Mouse (Mus musculus) thymus, postnatal 0 days (tissue): ENCODE results near the gene Trank1. TPM values are rescaled to one million over a fixed set of nuclear protein-coding genes. Genes with fewer than 3 reads are reported as not detected.

Source experiments
- DNase-seq: peaks from one replicate; pipeline ENCODE4 v3.0.0-alpha.2; 2015; ENCODE audit warnings: low spot score
- polyA plus RNA-seq: library from polyadenylated mRNA; unstranded; fragments of >200 nt; fragmentation: Nextera tagmentation; extraction: Ambion mirVana; gene quantifications from 2 replicates; pipeline ENCODE4 v1.2.1, GENCODE M21; 2015

Gene Trank1
- polyA plus RNA-seq, 1 experiment from 2014 or later: 0.05 TPM

DNA sequence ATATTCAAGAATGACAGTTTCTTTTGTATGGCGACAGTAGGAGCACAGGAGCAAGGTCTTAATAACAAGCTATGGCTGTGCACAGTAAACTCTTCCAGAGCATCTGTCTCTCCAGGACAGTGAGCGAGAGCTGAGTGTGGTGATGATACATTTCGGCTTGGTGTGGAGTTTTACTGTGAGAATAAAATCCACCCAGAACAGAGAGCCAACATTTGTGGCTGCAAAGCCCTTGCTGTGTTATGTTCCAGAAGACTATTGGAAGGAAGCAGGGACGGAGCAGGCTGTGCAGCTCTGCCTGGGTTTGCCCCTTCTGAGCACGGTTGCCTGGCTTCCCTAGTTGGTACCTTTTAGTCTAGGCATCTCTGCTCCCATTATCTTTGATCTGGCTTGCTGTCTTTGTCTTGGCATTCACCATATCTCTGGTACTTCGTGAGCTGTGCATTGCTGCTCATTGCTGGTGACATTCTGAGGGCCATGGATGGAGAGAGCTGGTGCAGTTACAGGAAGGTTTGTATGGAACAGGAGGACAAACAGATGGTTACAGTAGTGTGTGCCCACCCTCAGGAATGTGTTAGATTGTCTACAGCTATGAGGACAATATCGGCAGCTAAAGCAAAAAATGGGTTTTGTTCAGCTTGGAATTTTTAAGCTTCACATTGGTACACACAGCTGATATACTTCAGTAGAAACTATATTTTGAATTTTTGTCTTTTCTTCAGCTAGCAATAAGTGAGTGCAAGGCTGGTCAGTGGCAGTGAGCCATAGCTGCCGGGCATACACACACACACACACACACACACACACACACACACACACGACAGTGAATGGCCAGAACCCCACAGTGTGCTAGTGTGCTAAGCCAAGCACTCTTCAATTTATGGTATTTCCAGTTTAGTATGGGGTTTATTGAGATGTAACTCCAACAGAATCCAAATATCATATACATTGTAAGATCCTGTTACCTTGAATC lies 69.8 kb downstream of the Trank1 start:
- no peak for DNase-seq

DNA sequence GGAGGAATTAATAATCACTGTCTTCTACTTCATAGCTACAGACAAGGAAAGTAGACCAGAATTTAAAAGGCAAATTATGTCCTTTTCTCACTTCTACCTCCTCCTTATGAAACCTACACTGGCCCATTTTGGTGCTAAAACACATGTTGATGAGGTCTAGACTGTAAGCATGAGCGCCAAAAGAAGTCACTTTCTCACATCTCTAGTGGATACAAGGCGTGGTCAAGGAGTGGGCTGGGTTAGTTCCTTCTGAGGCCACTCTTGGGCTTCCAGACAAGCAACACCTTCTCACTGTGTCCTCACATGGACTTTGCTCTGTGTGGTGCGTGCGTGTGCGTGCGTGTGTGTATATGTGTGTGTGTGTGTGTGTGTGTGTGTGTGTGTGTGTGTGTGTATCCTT lies 70.9 kb downstream of the Trank1 start:
- no peak for DNase-seq

DNA sequence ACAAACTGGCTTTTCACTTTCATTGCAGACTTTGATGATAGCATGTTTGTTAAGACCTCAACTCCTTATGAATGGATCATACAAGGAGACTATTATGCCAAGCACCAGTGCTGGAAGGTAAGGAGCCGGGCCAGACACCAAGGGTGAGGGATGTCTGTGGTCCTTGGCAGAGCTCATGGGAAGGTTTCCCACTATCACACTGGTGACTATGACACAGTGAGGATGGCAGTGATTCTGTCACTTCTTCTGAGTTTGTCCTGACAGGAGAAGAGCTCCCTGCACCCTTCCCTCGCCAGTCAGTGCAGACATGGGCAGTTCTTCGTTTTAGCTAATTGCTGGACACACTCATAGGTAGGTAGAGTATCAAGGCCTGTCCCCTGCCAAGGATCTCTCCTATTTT lies 71.5 kb downstream of the Trank1 start:
- no peak for DNase-seq

DNA sequence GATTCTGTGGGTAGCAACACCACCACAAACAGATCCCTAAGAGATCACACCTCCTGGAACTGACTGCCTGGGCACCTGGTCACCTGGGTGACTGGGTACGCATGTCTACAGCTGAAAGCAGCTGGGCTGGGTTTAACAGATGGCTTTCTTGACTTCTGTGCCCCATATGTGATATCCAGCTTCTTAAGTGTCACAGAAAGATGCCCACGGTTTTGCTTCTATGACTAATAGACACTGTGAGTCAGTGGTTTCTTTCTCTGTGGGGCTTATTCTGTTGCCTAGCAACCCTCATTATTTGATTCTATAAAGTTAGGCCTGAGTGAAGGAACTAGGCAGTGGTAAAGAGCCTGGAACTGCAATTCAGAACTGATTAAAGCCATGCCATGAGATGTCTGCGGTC lies 72.2 kb downstream of the Trank1 start:
- no peak for DNase-seq

DNA sequence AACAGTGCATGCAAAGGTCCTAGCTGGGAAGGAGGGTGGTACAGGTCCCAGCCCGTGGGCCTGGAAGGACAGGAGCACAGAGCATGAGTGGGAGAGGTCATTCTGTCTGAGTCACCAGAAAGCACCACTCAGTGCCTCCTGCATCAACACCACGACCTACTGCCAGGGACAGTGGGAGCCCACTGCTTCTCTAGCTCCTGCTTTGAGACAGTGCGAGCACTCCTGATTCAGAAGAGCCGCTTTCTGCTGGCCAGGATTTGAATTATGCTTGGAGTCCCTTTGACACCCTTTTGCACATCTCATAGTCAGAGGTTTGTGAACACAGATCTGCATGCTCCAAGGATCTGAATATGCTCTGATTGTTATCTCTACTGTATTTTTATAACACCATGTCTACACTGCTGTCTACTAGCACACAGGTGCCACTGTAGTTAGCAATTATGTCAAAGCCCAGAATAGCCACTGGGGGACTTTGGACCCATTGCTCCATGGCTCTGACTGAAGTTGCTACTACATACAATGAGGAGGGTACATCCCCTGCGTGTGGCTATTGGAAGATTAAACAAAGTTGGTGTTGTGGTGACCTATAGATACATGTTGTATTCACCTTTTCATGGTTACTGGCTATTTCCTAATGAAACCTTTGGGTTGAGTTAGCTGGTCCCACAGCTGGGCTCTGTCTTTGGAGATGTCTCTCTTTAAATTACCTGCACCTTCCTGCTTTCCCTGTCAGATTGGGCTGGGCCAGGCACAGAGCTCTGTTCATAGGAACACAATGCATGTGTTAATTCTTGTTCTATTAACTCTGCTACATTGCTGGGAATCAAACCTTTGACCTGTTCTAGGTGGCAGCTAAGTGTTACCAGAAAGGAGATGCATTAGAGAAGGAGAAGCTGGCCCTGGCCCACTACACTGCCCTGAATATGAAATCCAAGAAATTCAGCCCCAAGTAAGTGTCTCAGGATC lies 74.3 kb downstream of the Trank1 start:
- DNase-seq: no peak

DNA sequence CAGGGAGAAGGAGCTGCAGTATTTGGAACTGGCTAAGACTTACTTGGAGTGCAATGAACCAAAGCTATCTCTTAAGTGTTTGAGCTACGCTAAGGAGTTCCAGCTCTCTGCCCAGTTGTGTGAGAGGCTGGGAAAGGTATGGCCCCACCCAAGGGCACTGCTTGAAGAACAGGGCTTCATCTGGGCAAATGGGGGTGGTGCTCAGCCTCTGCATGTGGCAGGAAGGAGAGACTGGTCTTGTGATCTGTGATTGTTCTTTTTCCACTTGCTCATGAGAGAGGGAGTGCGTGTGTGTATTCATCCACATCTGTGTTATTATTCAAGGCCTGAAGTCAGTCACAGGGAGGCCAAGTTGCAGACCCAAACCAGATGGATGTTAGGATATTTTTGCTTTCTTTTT lies 75.0 kb downstream of the Trank1 start:
- DNase-seq: no peak

DNA sequence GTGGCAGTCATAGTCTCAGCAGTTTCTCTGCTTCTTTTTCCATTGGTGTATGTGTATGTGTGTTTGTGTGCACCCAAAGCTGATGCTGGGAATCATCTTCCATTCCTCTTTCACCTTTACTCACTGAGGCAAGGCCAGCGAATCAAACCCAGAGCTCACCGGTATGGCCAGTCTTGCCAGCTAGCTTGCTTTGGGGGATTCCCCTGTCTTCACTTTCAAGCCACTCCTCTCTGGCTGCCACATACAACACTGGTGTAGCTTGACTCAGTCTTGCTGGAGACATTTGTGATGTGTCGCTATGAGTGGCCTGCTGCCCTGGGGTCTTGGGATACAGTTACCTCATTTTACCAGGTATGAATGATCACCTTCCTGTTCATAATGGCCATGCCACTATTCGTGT lies 76.0 kb downstream of the Trank1 start:
- no peak for DNase-seq

DNA sequence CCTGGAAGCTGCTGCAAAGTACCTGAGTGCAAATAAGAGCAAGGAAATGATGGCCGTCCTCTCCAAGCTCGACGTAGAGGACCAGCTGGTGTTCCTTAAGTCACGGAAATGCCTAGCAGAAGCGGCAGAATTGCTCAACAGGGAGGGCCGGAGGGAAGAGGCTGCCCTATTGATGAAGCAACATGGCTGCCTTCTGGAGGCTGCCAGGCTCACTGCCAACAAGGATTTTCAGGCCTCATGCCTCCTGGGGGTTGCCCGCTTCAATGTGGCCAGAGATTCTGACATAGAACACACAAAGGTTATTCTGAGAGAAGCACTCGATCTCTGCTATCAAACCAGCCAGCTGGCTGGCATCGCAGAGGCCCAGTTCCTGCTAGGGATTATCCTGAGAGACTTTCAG lies 78.5 kb downstream of the Trank1 start:
- DNase-seq: no peak

DNA sequence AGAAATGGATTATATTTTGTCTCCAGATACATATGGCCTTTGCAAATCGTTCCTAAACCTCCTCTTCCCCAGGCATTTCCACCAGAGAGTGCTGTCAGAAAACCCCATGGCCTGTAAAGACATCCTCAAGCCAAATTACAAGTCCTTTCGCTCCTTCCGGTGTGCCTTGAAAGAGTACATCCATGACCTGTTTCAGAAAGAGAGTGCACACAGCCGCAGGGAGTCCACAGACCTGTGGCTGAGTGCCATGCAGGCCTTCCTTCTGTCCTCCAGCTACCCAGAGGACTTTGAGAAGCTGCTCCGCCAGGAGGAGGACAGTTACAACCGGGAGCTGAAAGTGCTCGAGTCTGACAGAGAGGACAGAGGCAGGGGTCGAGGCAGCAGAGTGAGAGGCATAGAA lies 79.5 kb downstream of the Trank1 start:
- DNase-seq: no peak

DNA sequence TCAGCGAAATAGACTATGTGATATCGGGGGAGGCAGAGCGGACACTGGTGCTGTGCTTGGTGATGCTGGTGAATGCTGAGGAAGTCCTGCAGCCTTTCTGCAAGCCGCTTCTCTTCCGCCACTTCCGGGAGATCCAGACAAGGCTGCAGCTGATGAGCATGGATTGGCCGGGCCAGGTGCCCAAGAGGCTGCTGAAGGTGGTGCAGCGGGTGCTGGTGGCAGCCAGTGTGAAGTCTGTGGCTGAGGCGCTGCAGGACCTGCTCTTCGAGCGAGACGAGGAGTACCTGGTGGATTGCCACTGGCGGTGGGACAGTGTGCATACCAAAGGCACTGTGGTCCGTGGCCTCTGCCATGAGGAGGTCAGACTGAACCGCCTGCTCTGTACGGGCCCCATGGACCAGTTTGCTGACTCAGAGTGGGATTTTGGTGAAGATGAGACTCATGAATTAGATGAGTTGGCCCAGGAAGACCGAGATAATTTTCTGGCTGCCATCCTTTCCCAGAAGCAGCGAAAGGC lies 80.4 kb downstream of the Trank1 start:
- no peak for DNase-seq

DNA sequence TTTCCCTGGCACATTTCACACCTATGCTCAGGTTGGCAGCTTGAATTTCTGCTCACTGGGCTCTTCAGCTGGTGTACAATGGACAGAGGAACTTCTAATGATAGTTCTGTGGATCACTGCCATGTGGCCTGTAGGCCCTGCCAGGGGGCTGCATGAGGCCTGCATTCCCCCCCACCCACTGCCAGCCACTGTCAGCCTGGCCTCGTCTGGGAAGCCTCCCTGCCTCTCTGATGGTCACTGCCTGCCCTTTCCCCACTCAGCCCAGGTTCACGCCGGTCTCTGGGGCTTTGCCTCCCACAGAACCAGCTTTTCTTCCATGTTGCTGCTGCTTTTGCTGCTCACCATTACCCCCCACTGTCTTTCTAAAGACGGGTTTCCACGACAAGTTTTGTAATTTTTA lies 83.7 kb downstream of the Trank1 start:
- DNase-seq: no peak

DNA sequence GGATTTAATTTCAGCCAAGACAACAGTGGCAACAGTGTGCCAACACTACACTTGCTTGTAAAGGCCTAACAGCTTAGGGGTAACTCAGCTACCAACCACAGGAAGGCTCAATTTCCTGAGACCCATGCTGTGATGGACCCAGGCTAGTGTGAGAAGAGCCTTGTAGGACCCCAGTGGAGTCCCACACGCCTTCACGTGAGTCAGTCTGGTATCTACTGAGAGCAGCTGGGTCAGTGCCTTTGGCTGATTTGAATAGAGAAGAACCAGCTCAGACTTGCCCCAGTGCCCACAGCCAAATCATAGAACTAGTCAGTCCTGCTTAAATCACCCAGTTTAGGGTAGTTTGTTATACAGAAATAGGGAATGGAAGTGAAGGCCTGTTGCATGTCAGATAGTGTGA lies 86.5 kb downstream of the Trank1 start:
- no peak for DNase-seq

DNA sequence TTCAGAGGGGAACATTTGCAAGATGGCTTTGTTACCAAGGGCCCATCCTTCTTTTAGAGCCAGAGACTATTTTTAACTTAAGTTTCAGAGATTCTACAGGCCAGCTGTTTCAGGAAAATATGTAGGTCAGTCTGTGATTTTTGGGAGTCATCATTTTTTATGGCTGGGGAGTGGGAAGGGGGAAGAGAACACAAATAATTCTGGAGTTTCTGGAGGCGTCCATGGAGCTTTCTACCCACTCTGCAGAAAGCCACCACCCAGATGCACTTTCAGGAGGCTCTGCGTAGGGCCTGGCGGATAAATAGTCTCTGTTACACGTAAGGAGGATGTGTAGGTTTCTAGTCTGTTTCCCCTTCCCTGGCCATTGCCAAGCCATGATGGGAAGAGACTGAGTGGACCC lies 88.5 kb downstream of the Trank1 start:
- no peak for DNase-seq

DNA sequence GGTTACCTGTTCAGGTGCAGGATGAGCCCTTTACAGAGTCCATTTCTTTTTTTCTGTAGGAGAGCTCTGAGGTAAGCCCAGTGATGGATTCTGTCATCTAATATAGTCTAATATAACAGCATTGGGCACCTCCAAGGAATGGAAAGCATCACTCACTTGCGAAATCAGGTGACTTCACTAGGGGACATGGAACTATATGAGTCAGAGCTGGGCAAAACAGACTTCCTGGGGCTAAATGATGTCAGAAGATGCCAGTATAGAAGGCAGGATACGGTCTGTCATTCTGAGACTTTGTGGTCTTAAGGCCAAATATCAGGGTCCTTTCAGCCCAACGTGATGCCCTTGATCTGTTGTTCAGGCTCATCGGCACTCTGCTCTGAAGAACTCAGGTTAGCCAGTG lies 91.6 kb downstream of the Trank1 start:
- no peak for DNase-seq

DNA sequence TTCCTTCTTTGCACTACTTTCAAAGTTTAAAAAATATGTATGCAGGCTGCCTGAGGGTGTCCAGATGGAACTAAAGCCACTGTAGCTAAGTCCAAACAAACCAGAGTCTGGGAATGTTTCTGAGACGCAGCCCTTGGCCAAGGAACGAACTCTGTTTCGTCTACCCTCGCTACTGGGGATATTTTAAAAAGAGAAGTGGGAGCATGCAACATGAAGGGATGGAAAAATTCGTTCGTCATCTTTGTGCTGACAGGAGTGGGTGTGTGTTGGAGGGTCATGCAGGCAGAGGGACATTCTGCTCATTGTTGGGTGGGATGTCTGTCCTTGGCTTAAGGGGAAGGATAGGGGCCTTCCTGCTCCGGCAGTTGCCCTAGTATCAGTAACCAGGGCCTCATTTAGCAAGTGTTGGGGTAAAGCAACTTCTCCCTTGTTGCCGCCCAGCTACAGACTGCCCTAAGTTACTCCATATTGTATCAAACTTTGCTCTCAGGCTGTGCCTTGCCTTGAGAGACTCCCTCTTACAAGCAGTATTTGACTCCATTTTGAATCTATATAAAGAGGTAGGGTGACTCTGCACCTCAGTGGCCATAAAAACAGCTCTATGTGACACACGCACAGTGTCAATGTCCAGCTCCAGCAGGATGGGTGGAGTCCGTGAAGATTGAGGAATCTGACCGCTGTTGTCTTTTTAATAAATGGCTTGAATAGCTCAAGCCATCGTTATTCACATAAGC lies 93.0 kb downstream of the Trank1 start:
- no peak for DNase-seq

DNA sequence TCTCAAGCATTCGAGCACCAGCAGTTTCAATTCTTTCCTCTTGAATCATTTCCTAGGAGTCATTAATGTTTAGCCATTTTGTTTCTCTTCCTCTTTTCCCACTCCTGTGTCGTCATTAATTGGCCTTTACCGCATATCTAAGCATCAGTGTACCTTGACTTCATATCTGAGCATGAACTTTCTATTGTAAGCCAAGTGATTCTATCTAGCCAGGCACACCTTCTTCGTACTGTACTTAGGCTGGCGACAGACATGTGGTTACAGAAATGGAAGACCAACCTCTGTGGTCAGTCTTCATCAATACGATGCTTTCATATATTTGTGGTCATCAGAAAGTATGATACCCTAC lies 93.5 kb downstream of the Trank1 start:
- DNase-seq: no peak

DNA sequence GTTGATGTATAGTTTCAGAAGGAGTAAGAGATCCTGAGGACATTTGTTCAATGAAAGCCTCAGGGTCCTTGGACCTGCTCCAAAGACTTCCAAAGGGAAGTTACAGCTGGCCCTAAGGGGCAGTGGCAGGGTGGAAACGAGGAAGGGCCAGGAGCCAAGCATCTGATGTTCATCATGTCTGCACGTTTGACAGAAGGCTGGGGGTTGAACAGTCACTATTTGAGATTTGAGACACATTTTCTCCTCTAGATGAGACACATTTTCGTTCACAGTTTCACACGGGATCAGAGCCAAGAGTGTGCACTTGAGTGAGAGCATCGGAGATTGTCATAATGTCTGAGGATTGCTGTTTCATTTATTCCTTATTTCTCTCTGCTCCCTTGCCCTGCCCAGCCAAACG lies 96.5 kb downstream of the Trank1 start:
- no peak for DNase-seq

DNA sequence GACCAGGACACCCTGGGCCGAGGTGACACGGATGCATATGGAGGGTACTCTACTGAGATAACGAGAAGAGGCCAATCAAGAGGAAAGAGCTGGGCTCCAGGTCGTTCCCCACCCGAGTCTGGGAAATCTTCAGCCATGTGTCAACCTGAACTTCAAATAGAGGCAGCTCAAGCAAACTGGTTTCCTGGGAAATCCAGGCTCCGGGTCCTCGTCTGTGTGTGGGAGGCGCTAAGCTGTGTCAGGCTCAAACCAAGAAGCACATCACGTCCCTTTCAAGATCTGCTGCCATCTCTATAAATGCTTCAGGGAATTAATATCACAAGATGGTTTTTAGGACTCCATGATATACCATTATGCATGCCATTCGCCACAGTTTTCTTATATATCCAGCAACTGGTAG lies 96.9 kb downstream of the Trank1 start:
- DNase-seq: no peak

DNA sequence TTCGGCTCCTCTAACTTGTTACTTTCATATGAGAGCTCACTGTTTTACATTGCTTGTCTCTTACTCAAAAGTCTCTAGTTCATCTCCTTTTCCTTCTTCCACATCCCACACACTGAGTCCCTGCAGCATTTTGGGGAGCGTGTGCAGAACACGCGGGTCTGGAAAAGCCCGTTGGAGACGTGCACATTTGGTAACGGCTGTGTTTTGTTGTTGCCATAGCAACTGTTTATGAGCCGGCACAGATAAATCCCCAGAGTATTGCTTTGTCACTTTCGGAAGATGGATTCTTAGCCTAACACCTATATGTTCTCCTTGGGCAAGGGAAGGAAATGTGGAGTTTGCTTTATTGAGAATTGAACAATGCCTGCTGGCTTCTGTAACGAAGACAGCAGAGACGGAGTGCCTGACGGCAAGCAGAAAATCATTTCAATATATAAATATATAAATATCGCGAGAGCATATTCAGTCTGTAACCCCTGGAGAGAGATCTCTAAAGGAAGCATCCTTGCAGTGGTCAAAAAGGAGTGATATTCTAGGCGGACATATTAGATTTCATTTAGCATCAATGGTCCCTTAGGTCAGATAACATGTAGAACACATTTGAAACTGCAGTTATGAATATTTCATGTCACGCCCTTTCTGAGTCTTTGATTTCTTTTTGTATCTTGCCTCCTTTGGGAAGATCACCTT lies 101.1 kb downstream of the Trank1 start:
- DNase-seq: no peak

DNA sequence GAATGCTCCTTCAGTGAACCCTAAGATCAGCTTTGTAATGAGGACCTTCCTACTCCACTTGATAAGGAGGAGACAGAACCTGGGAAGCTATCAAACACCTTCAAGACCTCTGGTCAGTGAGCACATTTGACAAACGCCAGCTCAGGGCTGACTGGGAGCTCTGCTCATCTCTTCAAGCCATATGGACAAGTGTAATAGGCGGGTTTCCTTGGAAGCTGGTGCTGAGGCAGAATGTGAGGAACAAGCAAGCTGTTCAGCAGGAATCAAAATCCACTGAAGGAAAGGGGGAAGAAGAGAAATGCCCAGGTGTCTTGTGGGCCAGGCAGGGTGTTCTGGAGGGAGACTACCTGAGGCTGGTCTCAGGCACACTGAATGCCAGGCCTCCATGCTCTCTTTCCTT lies 110.3 kb downstream of the Trank1 start:
- DNase-seq: no peak

DNA sequence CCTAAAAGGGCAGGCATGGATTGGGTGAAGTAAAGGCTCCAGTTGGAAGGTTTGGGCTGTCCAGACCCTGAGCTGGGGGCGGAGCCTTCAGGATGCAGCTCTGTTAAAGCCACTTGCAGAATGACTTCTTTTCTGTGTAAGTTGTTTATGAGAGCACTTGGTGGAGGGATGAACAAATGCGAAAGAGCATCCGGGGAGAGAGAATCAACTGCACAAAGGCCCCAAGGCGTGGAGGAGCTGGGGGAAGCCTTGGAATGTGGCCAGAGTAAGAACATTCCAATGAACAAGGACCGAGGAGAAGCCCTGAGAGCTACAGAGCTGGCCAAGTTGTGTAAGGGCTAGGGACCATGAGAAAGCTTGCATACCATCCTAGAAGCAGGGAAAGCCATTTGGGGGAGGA lies 111.0 kb downstream of the Trank1 start:
- DNase-seq: no peak
